Mouse (Mus musculus): ENCODE data around the gene Gria1. TPM values are rescaled to one million over a fixed set of nuclear protein-coding genes. Genes with fewer than 3 reads are reported as not detected.

The Gria1 gene
- total RNA-seq (2014; rRNA removed) (0.13 and 0.83 TPM in 2 replicates), polyA plus RNA-seq (2012; rRNA removed) (not detected in 2 replicates)

DNA sequence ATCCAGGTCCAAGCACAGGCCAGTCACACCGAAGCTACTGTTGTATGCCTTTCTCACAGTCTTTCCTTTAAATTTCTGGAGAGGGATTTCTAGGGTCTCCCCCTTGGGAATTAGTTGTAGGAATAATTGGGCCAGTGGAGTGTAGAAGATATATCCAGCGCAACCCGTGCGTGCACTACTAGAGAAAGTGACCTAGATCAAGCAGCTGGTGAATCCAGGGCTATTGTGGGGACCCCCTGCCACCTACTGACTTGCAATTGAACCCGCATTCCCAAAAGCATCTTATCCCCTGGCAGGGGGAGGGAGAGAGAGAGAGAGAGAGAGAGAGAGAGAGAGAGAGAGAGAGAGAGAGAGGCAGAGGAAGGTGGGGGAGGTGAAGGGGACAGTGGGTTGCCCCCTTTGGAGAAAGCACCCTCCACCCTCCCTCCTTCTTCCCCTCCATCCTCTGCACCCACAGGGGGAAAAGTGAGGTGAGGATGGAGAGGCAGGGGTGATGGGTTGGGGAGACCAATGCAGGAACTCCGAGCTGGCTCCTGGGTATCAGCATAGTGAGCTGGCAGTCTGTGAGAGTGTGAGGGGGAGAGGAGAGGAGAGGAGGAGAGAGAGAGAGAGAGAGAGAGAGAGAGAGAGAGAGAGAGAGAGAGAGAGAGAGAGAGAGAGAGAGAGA lies at the start of gene Gria1:
Gene Gria1, plus strand, starts transcription at position 364 of the 667 bp plus-strand sequence.
- WGBS, result 50% methylated on average over 6 of the region's 6 CpGs
- Histone ChIP-seq H3K9ac (ENCODE audit: low read depth, low read length) (no peak within 1 kb of the TSS), H3K36me3 (ENCODE audit: control insufficient read depth, insufficient read depth, low read length) (no peaks in the 10 kb centered on the region), H3K4me1 (ENCODE audit: control insufficient read depth, insufficient read depth, low read length) (no peaks in the 10 kb centered on the region), H3K79me2 (ENCODE audit: control insufficient read depth, insufficient read depth, low read length) (no peaks in the 10 kb centered on the region), H3K27me3 (ENCODE audit: control insufficient read depth, insufficient read depth, low read length) (0 out of 2 replicates have a peak, but pooled peaks cover 2% of the 10 kb centered on the region), H3K27ac (replicated peaks; ENCODE audit: insufficient read depth, low read depth, low read length) (no peak within 1 kb of the TSS), H3K4me3 (ENCODE audit: insufficient read depth, low read depth, low read length) (no peak within 1 kb of the TSS)
- no peak for TF ChIP-seq CTCF (IDR thresholded peaks at IDR 0.05; ENCODE audit: low read depth, low read length)
- no peak for TF ChIP-seq POLR2A (IDR thresholded peaks at IDR 0.05; ENCODE audit: extremely low read depth, insufficient read depth, low read length)
- no peak for DNase-seq (ENCODE audit: extremely low read depth, low read depth, low spot score)

DNA sequence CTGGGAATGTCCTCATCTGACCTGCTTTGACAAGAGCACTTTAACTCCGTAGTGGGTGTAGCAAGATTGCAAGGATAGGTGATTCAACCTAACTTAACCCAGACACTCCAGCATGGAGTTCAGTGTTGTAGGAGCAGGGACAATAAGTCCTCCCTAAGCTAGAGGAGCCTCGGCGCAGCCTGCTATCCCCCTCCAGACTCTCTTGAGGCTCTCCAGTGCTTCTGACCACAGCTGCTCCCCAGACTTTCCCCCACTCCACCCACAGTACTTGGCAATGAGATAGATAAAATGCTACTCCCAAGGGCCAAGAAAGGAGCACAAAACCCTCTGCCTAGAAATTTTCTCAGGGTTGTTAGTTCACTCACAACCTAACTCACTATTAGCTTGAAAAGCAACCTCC lies 49.4 kb upstream of the Gria1 start:
- Histone ChIP-seq H3K9ac (ENCODE audit: low read depth, low read length) (no peak overlapping the region), H3K27me3 (ENCODE audit: control insufficient read depth, insufficient read depth, low read length) (no peaks in the 10 kb centered on the region), H3K36me3 (ENCODE audit: control insufficient read depth, insufficient read depth, low read length) (no peaks in the 10 kb centered on the region), H3K79me2 (ENCODE audit: control insufficient read depth, insufficient read depth, low read length) (no peaks in the 10 kb centered on the region), H3K27ac (replicated peaks; ENCODE audit: insufficient read depth, low read depth, low read length) (no peak overlapping the region), H3K4me1 (ENCODE audit: control insufficient read depth, insufficient read depth, low read length) (no peaks in the 10 kb centered on the region), H3K4me3 (ENCODE audit: insufficient read depth, low read depth, low read length) (no peak overlapping the region)
- 96% methylated on average over 3 of the region's 3 CpGs for WGBS
- no peak for DNase-seq (ENCODE audit: extremely low read depth, low read depth, low spot score)
- no peak for TF ChIP-seq POLR2A (IDR thresholded peaks at IDR 0.05; ENCODE audit: extremely low read depth, insufficient read depth, low read length)
- TF ChIP-seq CTCF (IDR thresholded peaks at IDR 0.05; ENCODE audit: low read depth, low read length), result no peak

DNA sequence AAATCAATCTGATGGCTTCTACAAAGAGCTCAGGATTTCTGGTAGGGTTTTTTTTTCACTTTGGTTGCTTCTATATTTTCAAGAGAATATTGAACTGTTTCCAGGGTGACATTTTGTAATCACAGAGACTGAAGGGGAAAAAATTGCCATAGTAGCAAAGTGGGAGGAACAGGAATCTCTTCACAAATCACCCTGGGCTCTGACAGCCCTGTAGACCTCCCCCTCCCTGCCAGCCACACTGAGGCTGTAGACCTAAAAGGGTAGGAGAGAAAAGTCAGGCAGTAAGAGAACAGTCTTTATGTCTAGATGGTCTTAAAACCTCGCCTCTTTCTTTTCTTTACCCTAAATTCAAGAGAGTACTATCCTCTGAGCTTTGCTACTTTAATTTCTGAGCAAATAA lies 38.4 kb upstream of the Gria1 start:
- no peak for DNase-seq (ENCODE audit: extremely low read depth, low read depth, low spot score)
- H3K27me3 ChIP-seq (ENCODE audit: control insufficient read depth, insufficient read depth, low read length), result no peaks in the 10 kb centered on the region
- no peaks in the 10 kb centered on the region for H3K79me2 ChIP-seq (ENCODE audit: control insufficient read depth, insufficient read depth, low read length)
- H3K4me3 ChIP-seq (ENCODE audit: insufficient read depth, low read depth, low read length), result no peak overlapping the region
- whole genome bisulfite sequencing, result 44% methylated on average over 1 of the region's 1 CpGs
- no peaks in the 10 kb centered on the region for H3K4me1 ChIP-seq (ENCODE audit: control insufficient read depth, insufficient read depth, low read length)
- TF ChIP-seq CTCF (IDR thresholded peaks at IDR 0.05; ENCODE audit: low read depth, low read length) (no peak), POLR2A (IDR thresholded peaks at IDR 0.05; ENCODE audit: extremely low read depth, insufficient read depth, low read length) (no peak)
- H3K9ac ChIP-seq (ENCODE audit: low read depth, low read length), result no peak overlapping the region
- no peaks in the 10 kb centered on the region for H3K36me3 ChIP-seq (ENCODE audit: control insufficient read depth, insufficient read depth, low read length)
- no peak overlapping the region for H3K27ac ChIP-seq (replicated peaks; ENCODE audit: insufficient read depth, low read depth, low read length)

DNA sequence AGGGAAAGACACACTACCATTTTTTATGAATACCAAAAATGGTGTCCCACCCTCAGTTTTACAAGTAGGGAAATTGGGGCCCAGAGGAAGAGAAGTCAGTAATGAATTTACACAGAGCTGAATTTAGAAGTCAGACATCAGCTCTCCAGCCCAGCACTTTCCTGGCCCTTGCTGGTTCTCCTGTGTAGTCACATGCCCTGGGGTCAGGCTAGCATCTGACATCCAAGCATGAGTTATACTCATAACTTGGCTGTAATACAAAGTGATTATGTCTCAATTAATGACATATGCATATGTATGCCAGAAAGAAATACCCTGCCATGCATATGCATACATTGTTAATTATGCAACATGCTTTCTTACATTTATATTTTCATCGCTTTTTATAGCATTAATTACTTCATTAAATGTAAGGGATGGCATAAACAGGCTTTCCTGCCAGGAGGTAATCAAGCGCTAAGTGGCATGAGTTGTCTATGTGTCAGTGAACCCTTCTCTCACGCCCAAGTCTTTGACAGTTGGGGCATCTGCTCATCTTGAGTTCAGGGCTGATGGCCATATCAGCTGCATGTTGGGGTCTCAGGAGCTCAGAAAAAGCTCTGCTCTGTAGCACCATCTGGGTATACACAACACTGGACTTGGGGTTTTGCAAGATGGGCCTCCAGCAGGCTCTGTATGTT lies 26.7 kb upstream of the Gria1 start:
- Histone ChIP-seq H3K36me3 (ENCODE audit: control insufficient read depth, insufficient read depth, low read length) (no peaks in the 10 kb centered on the region), H3K9ac (ENCODE audit: low read depth, low read length) (no peak overlapping the region), H3K4me3 (ENCODE audit: insufficient read depth, low read depth, low read length) (no peak overlapping the region), H3K27ac (replicated peaks; ENCODE audit: insufficient read depth, low read depth, low read length) (no peak overlapping the region), H3K27me3 (ENCODE audit: control insufficient read depth, insufficient read depth, low read length) (no peaks in the 10 kb centered on the region), H3K4me1 (ENCODE audit: control insufficient read depth, insufficient read depth, low read length) (no peaks in the 10 kb centered on the region), H3K79me2 (ENCODE audit: control insufficient read depth, insufficient read depth, low read length) (no peaks in the 10 kb centered on the region)
- TF ChIP-seq POLR2A (IDR thresholded peaks at IDR 0.05; ENCODE audit: extremely low read depth, insufficient read depth, low read length), result no peak
- no peak for TF ChIP-seq CTCF (IDR thresholded peaks at IDR 0.05; ENCODE audit: low read depth, low read length)
- DNase-seq (ENCODE audit: extremely low read depth, low read depth, low spot score), result no peak
- 92% methylated on average over 3 of the region's 3 CpGs for WGBS

DNA sequence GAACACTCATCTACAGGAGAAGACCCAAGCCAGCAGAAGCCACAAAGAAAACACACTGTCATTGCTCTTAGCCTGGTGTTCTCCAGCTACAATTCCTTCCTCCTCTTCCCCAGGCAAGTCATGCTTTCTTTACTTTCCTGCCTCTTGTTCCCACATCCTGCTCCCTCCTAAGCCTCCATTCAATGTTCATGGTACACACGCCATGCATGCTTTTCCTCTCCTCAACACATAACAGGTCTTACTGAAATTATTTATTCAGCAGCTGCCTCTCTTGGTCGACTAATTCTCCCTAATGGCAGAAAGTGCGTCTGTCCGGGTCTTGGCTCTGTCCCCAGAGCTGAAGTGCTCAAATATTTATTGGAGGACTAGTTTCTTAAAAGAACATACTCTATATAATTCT lies 25.7 kb upstream of the Gria1 start:
- H3K36me3 ChIP-seq (ENCODE audit: control insufficient read depth, insufficient read depth, low read length), result no peaks in the 10 kb centered on the region
- no peak for TF ChIP-seq POLR2A (IDR thresholded peaks at IDR 0.05; ENCODE audit: extremely low read depth, insufficient read depth, low read length)
- TF ChIP-seq CTCF (IDR thresholded peaks at IDR 0.05; ENCODE audit: low read depth, low read length), result no peak
- H3K27ac ChIP-seq (replicated peaks; ENCODE audit: insufficient read depth, low read depth, low read length), result no peak overlapping the region
- WGBS, result 62% methylated on average over 4 of the region's 4 CpGs
- no peak overlapping the region for H3K9ac ChIP-seq (ENCODE audit: low read depth, low read length)
- no peak overlapping the region for H3K4me3 ChIP-seq (ENCODE audit: insufficient read depth, low read depth, low read length)
- H3K27me3 ChIP-seq (ENCODE audit: control insufficient read depth, insufficient read depth, low read length), result no peaks in the 10 kb centered on the region
- no peaks in the 10 kb centered on the region for H3K4me1 ChIP-seq (ENCODE audit: control insufficient read depth, insufficient read depth, low read length)
- H3K79me2 ChIP-seq (ENCODE audit: control insufficient read depth, insufficient read depth, low read length), result no peaks in the 10 kb centered on the region
- DNase-seq (ENCODE audit: extremely low read depth, low read depth, low spot score), result no peak

DNA sequence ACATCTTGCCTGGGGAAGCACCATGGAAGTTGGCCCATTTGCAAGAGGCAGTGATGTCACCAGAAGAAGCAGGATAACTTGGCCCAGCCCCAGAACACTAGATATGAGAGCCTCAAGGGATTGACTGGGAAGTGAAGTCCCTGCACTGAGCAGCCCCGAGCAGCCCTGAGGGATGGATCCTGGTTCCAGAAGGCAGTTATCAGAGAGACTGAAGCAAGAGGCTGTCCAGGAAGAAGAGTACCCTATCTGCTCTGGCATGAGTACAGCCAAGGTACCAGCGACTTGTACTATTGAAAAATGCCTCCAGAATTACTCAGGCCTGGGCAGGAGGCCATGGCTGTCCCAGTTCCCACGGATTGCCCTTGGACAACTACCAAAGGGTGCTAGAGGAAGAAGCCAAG lies 11.6 kb upstream of the Gria1 start:
- Histone ChIP-seq H3K9ac (ENCODE audit: low read depth, low read length) (no peak overlapping the region), H3K27me3 (ENCODE audit: control insufficient read depth, insufficient read depth, low read length) (no peaks in the 10 kb centered on the region), H3K4me3 (ENCODE audit: insufficient read depth, low read depth, low read length) (no peak overlapping the region), H3K36me3 (ENCODE audit: control insufficient read depth, insufficient read depth, low read length) (no peaks in the 10 kb centered on the region), H3K79me2 (ENCODE audit: control insufficient read depth, insufficient read depth, low read length) (no peaks in the 10 kb centered on the region), H3K4me1 (ENCODE audit: control insufficient read depth, insufficient read depth, low read length) (no peaks in the 10 kb centered on the region), H3K27ac (replicated peaks; ENCODE audit: insufficient read depth, low read depth, low read length) (no peak overlapping the region)
- peak; percentile 5 for DNase-seq (ENCODE audit: extremely low read depth, low read depth, low spot score)
- TF ChIP-seq CTCF (IDR thresholded peaks at IDR 0.05; ENCODE audit: low read depth, low read length), result no peak
- TF ChIP-seq POLR2A (IDR thresholded peaks at IDR 0.05; ENCODE audit: extremely low read depth, insufficient read depth, low read length), result no peak
- WGBS, result 57% methylated on average over 3 of the region's 3 CpGs

Data from liver, adult 2 months (tissue).